Mouse (Mus musculus): ENCODE results near the gene Ddc.
A peak's percentile ranks its signal among the peaks of the same experiment; 100 is the strongest.

Ddc gene

DNA sequence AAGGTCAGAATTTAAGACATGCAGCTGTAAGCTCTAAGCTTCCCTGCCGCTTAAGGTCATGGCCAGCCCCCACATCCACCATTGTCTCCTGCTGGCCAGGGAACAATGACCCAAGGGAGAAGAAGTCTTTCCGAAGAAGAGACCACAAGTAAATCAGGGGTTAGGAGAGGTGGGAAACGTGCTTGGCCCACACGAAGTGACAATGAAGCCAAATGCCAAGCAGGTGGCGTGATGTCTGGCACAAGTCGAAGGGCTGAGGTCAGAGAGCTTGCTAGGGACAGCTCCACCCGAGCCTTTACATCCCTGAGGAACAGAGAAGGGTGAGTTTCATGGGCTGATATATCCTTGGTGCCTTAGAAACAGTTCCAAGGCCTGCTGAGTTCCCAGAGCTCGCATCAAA lies 52.9 kb downstream of the Ddc start:
- DNase-seq (ENCODE audit: low spot score in 2 of 2): no peak

DNA sequence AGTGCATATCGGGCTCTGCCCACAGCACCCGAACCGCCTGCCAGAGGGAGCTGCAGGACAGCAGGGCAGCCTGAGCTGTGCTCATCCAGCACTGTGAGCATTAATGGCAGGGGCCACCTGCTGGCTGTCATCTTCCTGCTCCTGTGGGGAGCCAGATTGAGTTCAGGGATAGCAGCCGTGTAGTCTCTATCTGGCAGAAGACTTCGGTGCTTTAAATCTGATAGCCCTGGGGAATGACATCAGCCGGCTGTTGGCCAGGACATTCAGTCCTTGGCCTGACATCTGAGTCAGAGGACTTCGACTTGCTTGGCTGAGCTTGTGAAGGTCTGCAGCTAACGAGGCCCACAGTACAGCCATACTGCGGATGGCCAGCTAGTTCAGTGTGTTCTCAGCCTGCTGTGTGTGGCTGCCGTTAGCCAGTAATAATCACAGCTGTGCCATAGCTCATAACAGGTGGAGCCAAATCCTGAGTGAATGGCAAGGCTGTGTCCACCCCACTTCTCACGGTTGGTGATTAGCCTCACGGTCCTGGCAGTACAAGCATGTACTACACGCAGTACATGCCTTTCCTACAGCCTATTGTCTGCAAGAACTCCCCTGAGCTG lies 53.5 kb downstream of the Ddc start:
- DNase-seq (ENCODE audit: low spot score in 2 of 2): no peak

- DNase-seq (ENCODE audit: low spot score in 2 of 2): no peak
These were observed 56.4 kb downstream of the Ddc start for GRCm38 (mm10) chr11:11841590-11841989.

GRCm38 (mm10) chr11:11840746-11841145 lies 57.2 kb downstream of the Ddc start:
- DNase-seq (ENCODE audit: low spot score in 2 of 2): no peak

DNA sequence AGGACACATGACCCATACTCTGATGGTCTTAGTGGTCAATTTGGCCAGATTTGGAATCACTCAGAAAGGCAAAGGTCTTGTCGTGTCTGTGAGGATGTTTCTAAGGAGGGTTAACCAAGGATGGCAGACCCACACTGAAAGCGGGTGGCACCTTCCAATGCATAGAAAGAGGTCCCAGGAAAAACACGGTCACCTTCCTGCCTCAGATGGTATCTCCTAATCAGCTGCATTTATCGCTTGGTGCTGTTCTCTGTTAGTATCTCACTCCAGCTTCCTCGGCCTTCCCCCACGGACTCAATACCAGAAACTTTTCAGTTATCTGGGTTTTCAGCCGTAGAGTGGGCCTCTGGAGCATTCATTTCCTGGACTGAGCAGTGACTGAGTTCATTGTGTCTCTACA lies 58.1 kb downstream of the Ddc start:
- no peak for DNase-seq (ENCODE audit: low spot score in 2 of 2)

DNA sequence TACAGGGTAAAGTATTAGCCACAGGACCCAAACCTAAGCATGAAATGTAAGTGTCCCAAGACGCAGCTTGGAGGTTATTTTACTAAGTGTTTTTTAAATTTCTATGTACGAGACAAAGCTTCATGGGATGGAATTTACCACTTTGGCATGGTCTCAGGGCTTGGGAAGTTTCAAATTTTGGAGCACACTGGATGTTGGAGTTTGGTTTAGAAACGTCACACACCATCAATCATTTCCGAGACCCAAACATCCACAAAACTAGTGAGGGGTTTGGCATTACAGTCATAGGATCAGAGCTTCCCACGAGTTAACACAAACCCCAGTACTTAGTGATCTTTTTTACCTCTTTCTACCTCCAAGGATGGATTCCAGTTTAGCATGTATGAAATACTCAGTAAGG lies 60.6 kb downstream of the Ddc start:
- DNase-seq (ENCODE audit: low spot score in 2 of 2): no peak

- peak; percentile 36 to 55 for DNase-seq (ENCODE audit: low spot score in 2 of 2)
These were observed 61.1 kb downstream of the Ddc start for GRCm38 (mm10) chr11:11836713-11837370.

GRCm38 (mm10) chr11:11836262-11836661 lies 61.7 kb downstream of the Ddc start:
- DNase-seq (ENCODE audit: low spot score in 2 of 2): no peak

DNA sequence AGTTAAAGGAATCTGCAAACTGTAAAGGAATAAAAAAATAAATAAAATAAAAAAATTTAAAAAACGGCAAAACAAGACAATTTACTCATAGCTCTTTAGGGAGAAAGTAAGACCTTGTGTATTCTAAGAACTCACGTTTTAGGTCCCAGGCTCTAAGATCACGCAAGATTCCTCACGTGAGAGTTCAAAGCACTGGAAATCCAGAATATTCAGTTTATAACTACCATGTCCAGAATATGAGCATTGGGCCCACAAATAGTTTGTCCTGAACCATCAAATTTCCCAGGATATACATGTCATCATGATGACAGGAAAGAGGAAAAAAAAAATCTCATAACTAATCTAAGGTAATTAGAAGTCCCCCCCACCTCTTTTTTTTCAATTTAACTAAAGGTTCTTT lies 62.2 kb downstream of the Ddc start:
- DNase-seq (ENCODE audit: low spot score in 2 of 2): no peak

- DNase-seq (ENCODE audit: low spot score in 2 of 2): no peak
These were observed 62.6 kb downstream of the Ddc start for GRCm38 (mm10) chr11:11835361-11835760.

- DNase-seq (ENCODE audit: low spot score in 2 of 2): no peak
These were observed 64.8 kb downstream of the Ddc start for GRCm38 (mm10) chr11:11833100-11833499.

GRCm38 (mm10) chr11:11832755-11833084 lies 65.2 kb downstream of the Ddc start:
- no peak for DNase-seq (ENCODE audit: low spot score in 2 of 2)

- DNase-seq (ENCODE audit: low spot score in 2 of 2): no peak
These were observed 65.8 kb downstream of the Ddc start for GRCm38 (mm10) chr11:11831940-11832754.

GRCm38 (mm10) chr11:11831526-11831925 lies 66.4 kb downstream of the Ddc start:
- DNase-seq (ENCODE audit: low spot score in 2 of 2): no peak

DNA sequence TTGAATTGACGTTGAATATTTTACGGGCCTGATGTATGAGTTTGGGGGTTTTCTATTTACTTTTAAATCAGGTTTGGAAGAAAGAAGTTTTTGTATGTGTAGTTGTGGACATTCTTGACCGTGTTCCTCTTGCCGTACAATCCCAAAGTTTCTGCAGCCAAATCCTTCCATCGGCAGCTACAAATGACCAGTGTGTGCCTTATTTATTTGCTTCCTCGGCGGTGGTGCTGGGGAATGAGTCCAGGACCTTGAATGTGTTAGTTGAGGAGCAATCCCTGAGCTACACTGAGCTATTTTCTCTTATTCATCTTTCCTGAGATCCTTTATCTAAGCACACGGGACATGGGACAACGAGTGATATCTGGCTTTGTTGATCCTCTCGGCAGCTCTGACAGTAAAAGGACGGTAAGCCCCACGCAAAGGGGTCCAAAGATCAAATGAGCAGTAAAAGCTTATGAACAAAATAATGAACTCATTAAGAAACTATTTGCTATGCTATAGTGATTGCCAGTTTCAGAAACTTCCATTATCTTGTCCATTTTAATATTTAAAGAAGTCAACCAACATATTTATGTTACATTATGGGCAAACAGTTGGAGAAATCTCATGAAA lies 67.0 kb downstream of the Ddc start:
- no peak for DNase-seq (ENCODE audit: low spot score in 2 of 2)

DNA sequence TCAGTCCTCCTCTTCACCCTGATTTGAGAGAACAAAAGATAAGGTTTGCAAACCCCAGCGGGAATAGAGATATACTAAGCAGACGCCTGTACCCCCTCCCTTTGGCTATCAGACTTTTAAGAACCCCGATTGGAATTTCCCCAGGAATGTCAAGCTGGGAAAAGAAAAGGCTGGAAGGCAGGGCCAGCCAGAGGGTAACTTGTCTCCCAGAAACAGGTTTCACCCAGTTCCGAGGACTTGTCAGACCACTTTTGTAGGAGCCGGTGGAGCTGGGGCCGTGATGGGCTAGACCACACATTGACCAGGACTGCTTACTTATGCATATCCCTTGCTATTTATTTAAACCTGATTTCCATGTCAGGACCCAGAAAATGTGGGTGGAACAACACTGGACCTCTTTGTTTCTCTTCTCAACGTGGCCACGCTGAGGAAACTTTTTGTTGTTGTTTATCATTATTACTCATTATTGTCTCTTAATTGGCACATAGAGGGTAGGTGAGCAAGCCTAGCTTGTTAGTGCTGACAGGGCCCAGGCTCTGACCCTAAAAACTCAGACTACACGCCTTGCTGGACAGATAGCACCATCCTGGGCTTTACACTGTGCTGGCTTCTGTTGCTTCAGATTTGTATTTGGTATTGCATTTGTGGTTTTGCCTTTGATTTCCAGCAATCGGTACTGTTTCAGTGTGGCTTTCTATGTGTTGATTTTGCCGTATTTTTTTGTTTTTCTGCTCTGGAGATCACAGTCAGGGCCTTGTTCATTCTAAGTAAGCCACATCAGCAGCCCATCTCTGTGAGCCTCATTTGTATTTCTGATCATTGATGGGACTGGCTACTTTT lies 68.6 kb downstream of the Ddc start:
- DNase-seq (ENCODE audit: low spot score in 2 of 2): no peak

- no peak for DNase-seq (ENCODE audit: low spot score in 2 of 2)
These were observed 69.2 kb downstream of the Ddc start for GRCm38 (mm10) chr11:11828761-11829160.

GRCm38 (mm10) chr11:11828251-11828650 lies 69.7 kb downstream of the Ddc start:
- no peak for DNase-seq (ENCODE audit: low spot score in 2 of 2)

GRCm38 (mm10) chr11:11826475-11826874 lies 71.5 kb downstream of the Ddc start:
- DNase-seq (ENCODE audit: low spot score in 2 of 2): no peak

- no peak for DNase-seq (ENCODE audit: low spot score in 2 of 2)
These were observed 72.3 kb downstream of the Ddc start for GRCm38 (mm10) chr11:11825670-11826069.

DNA sequence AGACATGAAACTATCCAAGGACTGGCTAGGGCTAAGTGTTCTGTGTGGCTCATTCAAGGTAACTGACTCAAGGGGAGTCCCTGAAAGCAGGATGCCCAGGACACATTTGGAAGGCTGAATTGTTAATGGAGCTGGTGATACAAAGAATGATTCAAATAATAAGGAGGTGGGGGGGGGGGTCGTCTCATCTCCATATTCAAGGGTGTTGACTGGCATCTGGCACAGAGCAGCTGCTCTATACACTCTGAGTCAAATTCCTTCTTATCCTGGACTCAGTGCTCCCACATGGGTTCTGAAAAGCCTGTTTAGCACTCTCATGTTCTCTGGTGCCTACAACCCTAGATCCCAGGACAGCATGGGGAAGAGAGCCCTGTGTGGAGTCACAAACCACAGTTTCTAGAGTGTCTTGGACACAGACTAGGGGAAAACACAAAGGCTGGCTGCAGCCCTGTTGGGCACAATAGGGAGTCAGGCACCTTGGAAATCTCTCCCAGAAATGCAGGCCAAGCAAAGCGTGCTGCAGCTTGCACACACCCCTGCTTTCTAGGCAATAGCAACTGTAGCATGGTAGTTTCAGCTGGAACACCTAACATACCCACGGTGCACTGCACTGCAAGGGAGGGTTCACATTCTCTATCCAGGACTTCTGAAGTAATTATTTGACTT lies 72.8 kb downstream of the Ddc start:
- no peak for DNase-seq (ENCODE audit: low spot score in 2 of 2)
